Mouse (Mus musculus): Measurements from ENCODE around the gene Hmgn2. TPM values are rescaled to one million over a fixed set of nuclear protein-coding genes. Genes with fewer than 3 reads are reported as not detected.

The Hmgn2 gene
- 605 and 661 TPM in 2 replicates for polyA plus RNA-seq (2015; fragmentation: Nextera tagmentation; extraction: Ambion mirVana)

DNA sequence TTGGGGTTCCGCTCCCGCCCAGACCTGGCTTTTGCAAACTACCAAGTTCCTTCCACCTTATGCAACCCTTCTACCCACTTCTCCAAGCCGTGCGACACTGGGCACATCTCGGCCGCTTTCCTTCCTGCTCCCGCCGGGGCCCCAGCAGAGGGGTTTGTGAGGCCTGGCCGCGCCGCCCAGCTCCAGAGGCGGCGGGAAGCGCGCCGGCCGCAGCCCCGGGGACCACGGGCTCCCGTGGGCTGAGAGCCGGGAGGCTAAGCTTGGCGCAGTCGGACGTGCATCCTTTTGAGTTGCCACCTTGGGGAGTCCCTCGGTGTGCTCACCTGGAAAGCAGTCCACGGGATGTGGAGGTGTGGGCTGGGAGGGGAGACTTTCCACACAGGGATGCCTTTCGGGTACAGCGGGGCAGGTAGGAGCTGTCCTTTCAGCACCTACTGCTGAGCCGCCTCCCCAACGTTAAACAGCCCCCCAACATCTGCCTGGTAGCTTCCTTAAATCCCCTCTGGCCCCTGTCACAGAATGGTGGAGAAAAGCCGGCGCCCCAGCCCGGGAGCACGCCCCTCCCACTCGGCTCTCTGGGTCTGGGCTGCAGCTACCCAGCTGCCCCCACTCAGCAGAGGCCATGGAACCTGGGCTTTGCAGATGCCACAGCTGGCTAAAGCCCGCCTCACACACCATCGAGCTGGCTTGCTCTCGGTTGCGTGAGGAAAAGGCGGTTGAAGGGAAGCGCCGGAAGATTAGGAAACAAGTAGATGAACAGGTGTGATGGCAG lies at the start of gene Hmgn2:
Gene Hmgn2 (minus strand): TSS at position 501 of the 772 bp plus-strand sequence.
- Histone ChIP-seq H3K36me3 (ENCODE audit: control insufficient read depth, insufficient read depth) (peaks cover 39% of the 10 kb centered on the region), H3K27ac (ENCODE audit: low read depth, low read length) (peak within 1 kb of the TSS; percentile 99), H3K4me3 (ENCODE audit: low read depth, low read length) (peak within 1 kb of the TSS; percentile 89), H3K9ac (ENCODE audit: low read depth, low read length) (peak within 1 kb of the TSS; percentile 96), H3K4me2 (replicated peaks; ENCODE audit: low read depth) (peak within 1 kb of the TSS; percentile 96), H3K4me1 (replicated peaks; ENCODE audit: control insufficient read depth, insufficient read depth, low read length) (no peaks in the 10 kb centered on the region; the same call in 1 of the 2 replicates), H3K27me3 (replicated peaks; ENCODE audit: control insufficient read depth, insufficient read depth, low read length) (no peaks in the 10 kb centered on the region), H3K9me3 (ENCODE audit: control insufficient read depth) (no peaks in the 10 kb centered on the region)
- no peak for TF ChIP-seq CTCF (IDR thresholded peaks at IDR 0.05; ENCODE audit: low read depth)
- peak; percentile 62 for ATAC-seq
- under 1% methylated on average over 41 of the region's 42 CpGs for WGBS

DNA sequence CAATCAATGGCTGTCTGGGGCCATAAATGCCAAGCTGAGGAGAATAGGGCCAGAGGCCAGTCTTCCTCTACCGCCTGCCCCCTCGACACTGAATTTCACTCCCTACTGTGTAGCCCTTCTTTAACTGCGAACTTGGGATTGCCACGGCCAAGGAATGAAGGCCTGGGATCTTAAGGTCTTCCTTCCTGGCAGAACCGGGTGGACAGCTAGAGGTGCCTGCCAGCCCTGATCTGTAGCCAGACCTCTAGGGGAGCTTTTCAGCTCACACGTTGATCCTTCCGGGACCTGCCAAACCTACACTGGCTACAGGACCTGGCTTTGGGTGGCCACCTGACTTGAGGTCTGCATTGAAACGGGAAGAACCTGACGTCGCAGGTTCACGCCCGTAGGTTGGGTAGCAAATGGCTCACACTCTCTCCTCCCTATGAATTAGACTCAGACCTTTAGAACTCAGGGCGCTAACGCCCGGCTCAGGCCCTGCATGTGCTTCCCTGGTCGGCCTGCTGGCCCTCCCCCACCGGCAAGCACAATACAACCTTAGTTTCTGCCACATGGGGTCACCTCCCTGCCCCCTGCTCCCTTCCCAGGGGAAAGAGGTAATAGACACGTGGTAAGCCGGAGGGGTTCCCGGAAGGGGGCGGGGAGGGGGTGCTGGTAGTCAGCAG lies 48.9 kb upstream of the Hmgn2 start:
- peak overlapping the region; percentile 45 for H3K4me2 ChIP-seq (replicated peaks; ENCODE audit: low read depth)
- WGBS = 8% methylated on average over 21 of the region's 21 CpGs
- peak; percentile 26; the same call in 1 of the 2 replicates for ATAC-seq
- peaks cover 3% of the 10 kb centered on the region; the same call in 1 of the 2 replicates for H3K4me1 ChIP-seq (replicated peaks; ENCODE audit: control insufficient read depth, insufficient read depth, low read length)
- peaks cover 49% of the 10 kb centered on the region for H3K27me3 ChIP-seq (replicated peaks; ENCODE audit: control insufficient read depth, insufficient read depth, low read length)
- no peak overlapping the region for H3K9ac ChIP-seq (ENCODE audit: low read depth, low read length)
- H3K4me3 ChIP-seq (ENCODE audit: low read depth, low read length) = peak overlapping the region; percentile 17
- TF ChIP-seq CTCF (IDR thresholded peaks at IDR 0.05; ENCODE audit: low read depth) = no peak
- H3K27ac ChIP-seq (ENCODE audit: low read depth, low read length) = no peak overlapping the region
- H3K9me3 ChIP-seq (ENCODE audit: control insufficient read depth) = no peaks in the 10 kb centered on the region
- H3K36me3 ChIP-seq (ENCODE audit: control insufficient read depth, insufficient read depth) = no peaks in the 10 kb centered on the region

DNA sequence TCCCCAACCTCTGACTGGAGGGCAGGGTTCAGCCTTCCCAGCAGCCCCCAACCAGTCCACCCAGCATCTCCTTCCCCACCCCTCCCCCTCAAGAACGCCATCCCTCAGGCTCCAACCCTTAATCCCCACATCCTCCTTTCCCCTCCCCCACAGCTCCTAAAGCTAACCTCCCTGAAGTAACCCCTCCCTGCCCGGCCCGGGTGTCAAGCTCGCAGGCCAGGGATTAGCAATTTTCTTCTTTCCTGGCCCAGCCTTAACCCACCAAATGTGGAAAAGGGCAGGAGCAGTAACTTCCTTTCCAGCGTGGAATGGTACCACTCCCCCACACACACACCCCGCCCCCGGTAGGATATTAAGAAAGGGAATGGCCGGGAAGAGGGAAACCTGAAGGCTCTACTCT lies 48.3 kb upstream of the Hmgn2 start:
- WGBS = 6% methylated on average over 8 of the region's 8 CpGs
- H3K36me3 ChIP-seq (ENCODE audit: control insufficient read depth, insufficient read depth) = no peaks in the 10 kb centered on the region
- H3K4me3 ChIP-seq (ENCODE audit: low read depth, low read length) = peak overlapping the region; percentile 17; the same call in 1 of the 2 replicates
- TF ChIP-seq CTCF (IDR thresholded peaks at IDR 0.05; ENCODE audit: low read depth) = no peak
- ATAC-seq = no peak
- no peak overlapping the region for H3K9ac ChIP-seq (ENCODE audit: low read depth, low read length)
- peaks cover 49% of the 10 kb centered on the region for H3K27me3 ChIP-seq (replicated peaks; ENCODE audit: control insufficient read depth, insufficient read depth, low read length)
- no peak overlapping the region for H3K27ac ChIP-seq (ENCODE audit: low read depth, low read length)
- H3K4me1 ChIP-seq (replicated peaks; ENCODE audit: control insufficient read depth, insufficient read depth, low read length) = peaks cover 3% of the 10 kb centered on the region; the same call in 1 of the 2 replicates
- no peak overlapping the region for H3K4me2 ChIP-seq (replicated peaks; ENCODE audit: low read depth)
- H3K9me3 ChIP-seq (ENCODE audit: control insufficient read depth) = no peaks in the 10 kb centered on the region

DNA sequence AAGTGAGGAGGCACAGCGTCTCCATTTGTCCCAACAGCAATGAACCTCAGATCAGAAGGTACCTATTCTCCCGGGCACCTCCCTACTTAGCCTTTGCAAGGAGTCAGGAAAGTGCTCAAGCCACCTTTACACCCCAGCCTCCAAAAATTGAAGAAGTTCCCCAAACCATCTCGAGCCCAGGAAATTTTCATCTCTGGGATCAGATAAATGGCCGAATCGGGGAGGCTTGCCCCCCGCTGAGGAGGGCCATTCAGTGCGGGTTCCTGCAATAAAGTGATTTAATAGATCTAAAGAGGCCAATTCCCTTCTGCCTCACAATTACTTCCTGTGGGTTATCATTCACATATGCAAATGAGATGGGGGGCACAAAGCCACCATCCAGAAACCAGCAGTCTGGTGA lies 47.8 kb upstream of the Hmgn2 start:
- ATAC-seq = no peak
- Histone ChIP-seq H3K4me3 (ENCODE audit: low read depth, low read length) (no peak overlapping the region), H3K27me3 (replicated peaks; ENCODE audit: control insufficient read depth, insufficient read depth, low read length) (peaks cover 49% of the 10 kb centered on the region), H3K4me1 (replicated peaks; ENCODE audit: control insufficient read depth, insufficient read depth, low read length) (peaks cover 3% of the 10 kb centered on the region; the same call in 1 of the 2 replicates), H3K9me3 (ENCODE audit: control insufficient read depth) (no peaks in the 10 kb centered on the region), H3K9ac (ENCODE audit: low read depth, low read length) (no peak overlapping the region), H3K36me3 (ENCODE audit: control insufficient read depth, insufficient read depth) (no peaks in the 10 kb centered on the region), H3K27ac (ENCODE audit: low read depth, low read length) (no peak overlapping the region), H3K4me2 (replicated peaks; ENCODE audit: low read depth) (no peak overlapping the region)
- no peak for TF ChIP-seq CTCF (IDR thresholded peaks at IDR 0.05; ENCODE audit: low read depth)
- WGBS = 13% methylated on average over 7 of the region's 7 CpGs

DNA sequence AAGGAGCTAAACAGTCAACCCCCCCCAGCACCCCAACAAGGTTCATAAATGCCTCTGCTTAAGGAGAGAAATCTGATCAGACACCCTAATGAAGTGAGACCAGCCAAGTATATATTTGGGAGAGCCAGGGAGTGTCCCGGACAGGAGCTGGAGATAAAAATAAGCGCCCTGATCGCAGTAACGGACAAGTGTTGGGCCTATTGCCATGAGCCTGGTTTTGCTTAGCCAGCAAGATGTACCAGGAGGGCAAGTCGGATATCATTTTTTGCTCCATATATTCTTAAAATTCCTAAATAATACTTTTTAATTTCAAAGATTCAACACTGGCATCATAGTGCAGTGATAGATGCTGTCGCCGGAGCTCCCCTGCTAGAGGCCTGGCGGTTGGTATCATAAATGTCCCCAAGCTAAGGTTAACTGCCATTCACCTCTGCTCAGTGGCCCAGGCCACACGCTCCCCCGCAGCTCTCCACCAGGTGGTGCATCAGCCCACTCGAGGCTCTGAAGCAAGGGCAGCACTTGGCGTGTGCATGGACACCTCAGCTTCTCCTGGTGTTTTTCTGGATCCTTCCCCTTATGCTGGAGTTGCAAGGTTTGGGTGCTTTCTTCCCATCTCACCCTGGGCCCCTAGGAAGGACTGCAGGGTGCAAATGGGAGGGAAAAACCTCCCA lies 44.5 kb upstream of the Hmgn2 start:
- ATAC-seq = no peak
- 51% methylated on average over 12 of the region's 12 CpGs for WGBS

More for the DNA sequence above, 44.5 kb upstream of the Hmgn2 start:
- peak; percentile 60 for TF ChIP-seq CTCF (IDR thresholded peaks at IDR 0.05; ENCODE audit: low read depth)
- H3K9me3 ChIP-seq (ENCODE audit: control insufficient read depth) = no peaks in the 10 kb centered on the region
- H3K27me3 ChIP-seq (replicated peaks; ENCODE audit: control insufficient read depth, insufficient read depth, low read length) = peaks cover 25% of the 10 kb centered on the region
- H3K4me1 ChIP-seq (replicated peaks; ENCODE audit: control insufficient read depth, insufficient read depth, low read length) = peaks cover 3% of the 10 kb centered on the region; the same call in 1 of the 2 replicates
- no peaks in the 10 kb centered on the region for H3K36me3 ChIP-seq (ENCODE audit: control insufficient read depth, insufficient read depth)
- H3K4me3 ChIP-seq (ENCODE audit: low read depth, low read length) = no peak overlapping the region
- no peak overlapping the region for H3K27ac ChIP-seq (ENCODE audit: low read depth, low read length)
- H3K4me2 ChIP-seq (replicated peaks; ENCODE audit: low read depth) = no peak overlapping the region
- no peak overlapping the region for H3K9ac ChIP-seq (ENCODE audit: low read depth, low read length)
